Mouse (Mus musculus) cerebellum, adult 11 months (tissue): ENCODE measurements at regions not wholly inside any gene's neighbourhood (a gene's known extent, or its start where the extent isn't known, plus 50 kb on each side); places are given as distances from the start of the nearest gene placed in this dataset.
A peak's percentile ranks its signal among the peaks of the same experiment; 100 is the strongest.
"Not testable (repeated sequence)": the region's sequence is repeated elsewhere in the genome, so short reads cannot be mapped to it uniquely, and the experiment has no call there.

Experiments used
- DNase-seq: peaks from one replicate; pipeline ENCODE4 v3.0.0; 2022

- no peak for DNase-seq
Observed at GRCm38 (mm10) chr6:53233777-53234176, 53.3 kb upstream of the Creb5 start.

- DNase-seq = no peak
Observed at GRCm38 (mm10) chr6:53232616-53233015, 54.5 kb upstream of the Creb5 start.

GRCm38 (mm10) chr6:53229350-53229749 lies 57.7 kb upstream of the Creb5 start:
- no peak for DNase-seq

GRCm38 (mm10) chr6:53222104-53222503 lies 65.0 kb upstream of the Creb5 start:
- DNase-seq = no peak

GRCm38 (mm10) chr6:53221668-53222005 lies 65.4 kb upstream of the Creb5 start:
- DNase-seq = no peak

GRCm38 (mm10) chr6:53220784-53221667 lies 66.0 kb upstream of the Creb5 start:
- peak; percentile 30 for DNase-seq

- DNase-seq = no peak
Observed at GRCm38 (mm10) chr6:53218871-53219286, 68.2 kb upstream of the Creb5 start.

GRCm38 (mm10) chr6:53217234-53218015 lies 69.6 kb upstream of the Creb5 start:
- DNase-seq = peak; percentile 47

- DNase-seq = no peak
Observed at GRCm38 (mm10) chr6:53216715-53217114, 70.4 kb upstream of the Creb5 start.

- no peak for DNase-seq
Observed at GRCm38 (mm10) chr6:53211420-53211819, 75.7 kb upstream of the Creb5 start.

- no peak for DNase-seq
Observed at GRCm38 (mm10) chr6:53209398-53209797, 77.7 kb upstream of the Creb5 start.

GRCm38 (mm10) chr6:53208474-53208873 lies 78.6 kb upstream of the Creb5 start:
- DNase-seq = no peak

GRCm38 (mm10) chr6:53207781-53208180 lies 79.3 kb upstream of the Creb5 start:
- DNase-seq = no peak

GRCm38 (mm10) chr6:53207361-53207760 lies 79.7 kb upstream of the Creb5 start:
- no peak for DNase-seq

GRCm38 (mm10) chr6:53201281-53201956 lies 85.7 kb upstream of the Creb5 start:
- DNase-seq = no peak

GRCm38 (mm10) chr6:53199474-53199873 lies 87.6 kb upstream of the Creb5 start:
- no peak for DNase-seq

- DNase-seq = not testable (repeated sequence)
Observed at GRCm38 (mm10) chr6:53182131-53182530, 104.9 kb upstream of the Creb5 start.

GRCm38 (mm10) chr6:53164423-53164841 lies 96.0 kb upstream of the Jazf1 start:
- DNase-seq = no peak

- no peak for DNase-seq
Observed at GRCm38 (mm10) chr6:53163091-53163490, 94.7 kb upstream of the Jazf1 start.

- no peak for DNase-seq
Observed at GRCm38 (mm10) chr6:53161627-53162026, 93.2 kb upstream of the Jazf1 start.

- no peak for DNase-seq
Observed at GRCm38 (mm10) chr6:53154621-53155020, 86.2 kb upstream of the Jazf1 start.

- DNase-seq = no peak
Observed at GRCm38 (mm10) chr6:53147478-53147877, 79.0 kb upstream of the Jazf1 start.

- DNase-seq = peak; percentile 31
Observed at GRCm38 (mm10) chr6:53143846-53144584, 75.6 kb upstream of the Jazf1 start.
